Mouse (Mus musculus) large intestine, adult 2 months (tissue): ENCODE data around the gene Ccdc83. TPM values are rescaled to one million over a fixed set of nuclear protein-coding genes. Genes with fewer than 3 reads are reported as not detected.

Source experiments
- DNase-seq: peaks from one replicate; pipeline ENCODE4 v3.0.0-alpha.2; 2012; ENCODE audit warnings: low read depth, low spot score
- WGBS: fragments of 180-500 bp; shearing (Covaris S2); methylation state at CpG from one replicate; pipeline ENCODE4 v1.1.7; 2018; 5-methylcytosine and 5-hydroxymethylcytosine counted together
- polyA plus RNA-seq: library from polyadenylated mRNA; depleted of rRNA; stranded (reverse); fragments of >200 nt; gene quantifications from 2 replicates; pipeline ENCODE4 v1.2.3, GENCODE M21; 2012; rRNA removed

Ccdc83 gene
- polyA plus RNA-seq, 1 experiment: not detected

DNA sequence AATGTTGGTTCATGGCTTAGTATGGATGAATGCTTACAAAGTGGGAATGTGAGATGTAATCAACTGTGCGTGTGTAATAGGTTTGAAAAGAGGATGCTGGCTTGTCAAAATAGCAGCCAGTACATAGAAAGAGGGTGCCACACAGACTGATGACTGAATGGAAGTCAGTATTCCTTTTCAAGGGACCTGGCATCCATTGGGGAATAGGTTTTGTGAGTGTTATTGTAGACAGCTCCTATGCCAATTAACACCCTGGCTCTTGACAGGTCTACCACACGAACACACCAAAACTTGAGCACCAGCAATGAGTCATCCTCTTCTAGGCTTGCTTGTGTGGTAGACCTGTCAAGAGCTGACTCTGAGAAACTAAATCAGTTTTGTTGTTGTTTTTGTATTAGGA is 90.0 kb downstream of the Ccdc83 start:
- 67% methylated on average over 2 of the region's 2 CpGs for WGBS

More for the DNA sequence above, 90.0 kb downstream of the Ccdc83 start:
- no peak for DNase-seq

Other genes with a start within 250 kb of the Ccdc83 start
- 38.5 and 68.6 TPM in 2 replicates for gene Picalm, start 135.6 kb downstream of the Ccdc83 start, polyA plus RNA-seq
- 8.2 and 15.1 TPM in 2 replicates for gene Sytl2, start 36.5 kb upstream of the Ccdc83 start, polyA plus RNA-seq
- gene Ccdc89, start 160.8 kb upstream of the Ccdc83 start, polyA plus RNA-seq: 0.09 TPM in 1 of 2 replicates, not detected in the other
- 17.2 and 28.5 TPM in 2 replicates for gene Crebzf, start 177.0 kb upstream of the Ccdc83 start, polyA plus RNA-seq
- gene Tmem126a, start 191.5 kb upstream of the Ccdc83 start, polyA plus RNA-seq: 30.2 and 33.7 TPM in 2 replicates
- gene Tmem126b, start 210.2 kb upstream of the Ccdc83 start, polyA plus RNA-seq: 8.4 and 8.6 TPM in 2 replicates
- gene Dlg2, start 210.9 kb upstream of the Ccdc83 start, polyA plus RNA-seq: 0.21 and 0.71 TPM in 2 replicates